Mouse (Mus musculus) intestine, embryonic 16.5 days (tissue): Measurements from ENCODE around the gene Sh2b2. TPM values are rescaled to one million over a fixed set of nuclear protein-coding genes. Genes with fewer than 3 reads are reported as not detected.

Experiments used
- ATAC-seq: fragments of 200-750 bp; cut with Nextera tagmentation; 2 replicates; pipeline ENCODE4 v1.8.0; 2017; ENCODE audit warnings: moderate TSS enrichment, moderate library complexity
- H3K27ac ChIP-seq: fragments of 300-500 bp; sonication (generic); 2 replicates; pipeline ENCODE4 v1.5.1; 2014; ENCODE audit warnings: mild to moderate bottlenecking, low read length
- H3K27me3 ChIP-seq: fragments of 300-500 bp; sonication (generic); replicated peaks from 2 replicates; pipeline ENCODE4 v1.6.1; 2014; ENCODE audit warnings: low read length, control low read depth, mixed read lengths; ENCODE audit not compliant: control insufficient read depth, insufficient read depth
- H3K36me3 ChIP-seq: fragments of 300-500 bp; sonication (generic); 2 replicates; pipeline ENCODE4 v1.6.1; 2014; ENCODE audit warnings: low read length, control low read depth; ENCODE audit not compliant: control insufficient read depth, insufficient read depth
- H3K4me1 ChIP-seq: fragments of 300-500 bp; sonication (generic); 2 replicates; pipeline ENCODE4 v1.6.1; 2014; ENCODE audit warnings: low read length, control low read depth, mixed read lengths; ENCODE audit not compliant: control insufficient read depth, insufficient read depth
- H3K4me2 ChIP-seq: fragments of 300-500 bp; sonication (generic); 2 replicates; pipeline ENCODE4 v1.6.1; 2014; ENCODE audit warnings: low read depth, low read length, control low read depth
- H3K4me3 ChIP-seq: fragments of 300-500 bp; sonication (generic); 2 replicates; pipeline ENCODE4 v1.5.1; 2014; ENCODE audit warnings: mild to moderate bottlenecking, low read length
- H3K9ac ChIP-seq: fragments of 300-500 bp; sonication (generic); 2 replicates; pipeline ENCODE4 v1.6.1; 2014; ENCODE audit warnings: low read depth, low read length
- H3K9me3 ChIP-seq: fragments of 300-500 bp; sonication (generic); 2 replicates; pipeline ENCODE4 v1.6.1; 2016; ENCODE audit warnings: low read length, control low read depth; ENCODE audit not compliant: control insufficient read depth
- WGBS: fragments of 180-500 bp; shearing (Covaris S2); extraction: QIAGEN DNeasy Blood & Tissue Kit; methylation state at CpG from one replicate; pipeline ENCODE4 v1.1.7; 2014; 5-methylcytosine and 5-hydroxymethylcytosine counted together
- polyA plus RNA-seq: library from polyadenylated mRNA; unstranded; fragments of >200 nt; fragmentation: Nextera tagmentation; extraction: Ambion mirVana; gene quantifications from 2 replicates; pipeline ENCODE4 v1.2.1, GENCODE M21; 2015

Sh2b2 gene
- polyA plus RNA-seq, 1 experiment from 2014 or later, result 2.2 TPM

- Histone ChIP-seq H3K4me1 (no peaks in the 10 kb centered on the region), H3K4me2 (no peak overlapping the region), H3K4me3 (no peak overlapping the region), H3K9ac (no peak overlapping the region), H3K9me3 (no peaks in the 10 kb centered on the region), H3K27ac (no peak overlapping the region), H3K36me3 (peaks cover 4% of the 10 kb centered on the region; the same call in 1 of the 2 replicates), H3K27me3 (no peaks in the 10 kb centered on the region)
- no peak for ATAC-seq
- 79% methylated on average over 5 of the region's 5 CpGs for WGBS
Observed at GRCm38 (mm10) chr5:136179594-136179993, 66.8 kb downstream of the Sh2b2 start.

GRCm38 (mm10) chr5:136173606-136174463 lies 72.5 kb downstream of the Sh2b2 start:
- Histone ChIP-seq H3K9ac (0 out of 2 replicates have a peak overlapping the region, but pooled peaks have one; percentile 31), H3K27me3 (no peaks in the 10 kb centered on the region), H3K4me1 (peaks cover 29% of the 10 kb centered on the region), H3K27ac (peak overlapping the region; percentile 59), H3K36me3 (no peaks in the 10 kb centered on the region), H3K4me3 (no peak overlapping the region), H3K4me2 (0 out of 2 replicates have a peak overlapping the region, but pooled peaks have one; percentile 8), H3K9me3 (no peaks in the 10 kb centered on the region)
- peak; percentile 24 for ATAC-seq
- WGBS, result 28% methylated on average over 9 of the region's 9 CpGs

DNA sequence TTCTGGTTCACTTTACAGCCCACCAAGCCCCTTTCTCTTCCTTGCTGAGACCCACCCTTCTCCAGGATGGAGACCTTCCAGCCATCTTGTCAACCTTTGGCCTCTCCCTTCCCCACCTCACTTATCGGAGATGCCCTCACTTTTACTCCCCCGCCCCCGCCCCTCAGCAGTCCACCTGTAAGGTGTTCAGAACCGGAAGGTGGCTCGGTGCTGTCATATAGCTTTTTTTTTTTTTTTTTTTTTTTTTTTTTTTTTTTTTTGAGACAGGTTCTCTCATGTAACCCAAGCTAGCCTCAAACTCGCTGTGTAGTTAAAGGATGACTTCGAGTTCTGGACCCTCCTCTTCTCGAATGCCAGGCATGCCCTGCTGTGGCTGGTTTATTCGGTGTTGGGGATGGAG lies 73.4 kb downstream of the Sh2b2 start:
- 74% methylated on average over 9 of the region's 9 CpGs for WGBS
- Histone ChIP-seq H3K9ac (no peak overlapping the region), H3K9me3 (0 out of 2 replicates have a peak, but pooled peaks cover 4% of the 10 kb centered on the region), H3K4me2 (no peak overlapping the region), H3K27ac (0 out of 2 replicates have a peak overlapping the region, but pooled peaks have one; percentile 16), H3K27me3 (no peaks in the 10 kb centered on the region), H3K4me1 (peaks cover 29% of the 10 kb centered on the region), H3K4me3 (no peak overlapping the region), H3K36me3 (no peaks in the 10 kb centered on the region)
- no peak for ATAC-seq

- H3K4me3 ChIP-seq, result peak overlapping the region; percentile 68
- 0 out of 2 replicates have a peak, but pooled peaks cover 4% of the 10 kb centered on the region for H3K9me3 ChIP-seq
- peak overlapping the region; percentile 16 for H3K27ac ChIP-seq
- peaks cover 29% of the 10 kb centered on the region for H3K4me1 ChIP-seq
- H3K36me3 ChIP-seq, result no peaks in the 10 kb centered on the region
- no peaks in the 10 kb centered on the region for H3K27me3 ChIP-seq
- peak; percentile 5; the same call in 1 of the 2 replicates for ATAC-seq
- peak overlapping the region; percentile 73 for H3K9ac ChIP-seq
- WGBS, result 26% methylated on average over 17 of the region's 17 CpGs
- H3K4me2 ChIP-seq, result peak overlapping the region; percentile 97
Observed at GRCm38 (mm10) chr5:136171363-136172341, 74.7 kb downstream of the Sh2b2 start.

DNA sequence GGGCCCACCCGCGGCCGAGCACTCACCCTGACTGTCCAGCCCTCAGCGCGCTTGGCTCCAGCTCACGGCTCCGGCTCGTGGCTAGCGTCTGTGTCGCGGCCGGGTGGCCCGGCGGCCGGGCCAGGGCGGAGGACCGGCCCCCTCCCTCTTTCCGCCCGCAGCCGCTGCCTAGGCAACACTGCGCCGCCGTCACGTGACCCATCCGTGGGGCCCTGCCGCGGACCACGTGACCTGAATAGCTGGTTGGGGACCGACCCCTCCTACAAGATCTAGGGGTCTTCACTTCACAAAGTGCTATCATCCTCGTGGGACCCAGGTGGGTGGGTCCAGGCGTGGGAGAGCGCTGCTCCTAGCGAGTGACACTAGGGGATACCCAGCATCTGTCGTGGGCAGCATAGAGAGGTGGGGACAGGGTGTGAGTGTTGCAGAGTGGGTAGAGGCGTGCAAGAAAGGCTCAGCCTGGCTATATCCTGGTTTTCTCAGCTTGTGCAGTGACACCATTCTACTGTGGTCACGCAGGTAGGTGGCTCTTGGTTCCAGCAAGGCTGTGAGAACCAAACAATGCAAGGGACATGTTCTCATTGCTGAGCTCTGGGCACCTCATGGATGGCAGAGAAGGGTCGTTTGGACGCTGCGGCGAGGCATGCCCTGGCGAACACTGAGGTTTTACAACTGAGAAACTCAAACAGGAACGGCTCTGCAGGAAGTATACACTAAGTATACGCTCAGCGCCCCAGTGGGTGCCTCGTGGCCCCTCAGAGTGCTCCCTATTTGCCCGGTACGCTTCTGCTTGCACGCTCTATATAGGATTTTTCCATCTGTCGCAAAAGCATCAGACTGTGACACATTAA lies 75.6 kb downstream of the Sh2b2 start, which contains the start of gene Orai2:
Gene Orai2, minus strand, starts transcription at position 202 of the 851 bp plus-strand sequence.
- peaks cover 29% of the 10 kb centered on the region for H3K4me1 ChIP-seq
- H3K4me3 ChIP-seq, result peak within 1 kb of the TSS; percentile 68
- H3K9ac ChIP-seq, result peak within 1 kb of the TSS; percentile 73
- H3K4me2 ChIP-seq, result peak within 1 kb of the TSS; percentile 97
- H3K36me3 ChIP-seq, result no peaks in the 10 kb centered on the region
- 0 out of 2 replicates have a peak, but pooled peaks cover 4% of the 10 kb centered on the region for H3K9me3 ChIP-seq
- 2% methylated on average over 44 of the region's 49 CpGs for WGBS
- H3K27ac ChIP-seq, result peak within 1 kb of the TSS; percentile 18
- ATAC-seq, result peak; percentile 77
- H3K27me3 ChIP-seq, result no peaks in the 10 kb centered on the region

DNA sequence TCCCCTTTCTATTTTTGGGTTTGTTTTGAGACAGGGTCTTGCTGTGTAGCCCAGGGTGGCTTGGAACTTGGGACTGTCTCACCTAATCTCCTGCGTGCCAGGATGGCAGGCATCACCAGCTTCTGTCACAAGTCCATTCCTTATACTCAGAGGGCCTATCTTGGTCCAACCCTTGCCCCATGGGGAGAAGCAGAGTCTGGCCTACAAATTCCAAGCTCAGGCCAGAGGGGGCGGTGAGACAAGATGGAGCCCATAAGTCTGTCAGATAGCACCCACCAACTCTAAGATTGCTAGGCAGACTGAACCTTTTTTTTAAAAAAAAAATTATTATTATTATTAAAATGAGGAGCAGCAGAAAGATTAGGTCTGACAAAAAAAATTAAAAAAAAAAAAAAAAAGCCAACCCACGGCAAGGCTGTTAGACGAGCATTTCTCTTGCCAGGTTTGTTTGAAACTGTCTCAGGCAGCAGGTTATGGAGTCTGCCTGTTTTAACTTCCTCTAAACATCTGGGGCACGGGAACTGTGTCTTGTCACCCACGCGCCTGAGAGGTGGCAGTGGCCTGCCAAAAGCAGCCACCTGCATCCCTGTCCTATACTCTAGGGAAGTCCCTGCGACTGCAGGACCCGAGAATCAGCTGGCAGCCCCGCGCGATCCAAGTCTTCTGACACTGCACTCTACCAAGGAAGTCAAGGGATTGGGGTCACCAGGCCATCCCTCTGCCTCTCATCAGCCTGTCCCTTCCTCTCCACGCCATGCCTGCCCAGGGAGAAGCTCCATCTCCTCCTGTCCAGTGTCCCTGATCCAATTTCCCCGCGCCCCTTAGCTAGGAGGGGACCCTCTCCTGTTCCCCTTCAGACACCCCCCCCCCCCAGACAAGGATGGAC lies 76.5 kb downstream of the Sh2b2 start:
- Histone ChIP-seq H3K4me1 (peaks cover 29% of the 10 kb centered on the region), H3K9me3 (0 out of 2 replicates have a peak, but pooled peaks cover 4% of the 10 kb centered on the region), H3K9ac (peak overlapping the region; percentile 73), H3K27me3 (no peaks in the 10 kb centered on the region), H3K4me3 (peak overlapping the region; percentile 68), H3K27ac (0 out of 2 replicates have a peak overlapping the region, but pooled peaks have one; percentile 18), H3K4me2 (peak overlapping the region; percentile 97), H3K36me3 (no peaks in the 10 kb centered on the region)
- ATAC-seq, result peak; percentile 24
- 12% methylated on average over 15 of the region's 15 CpGs for WGBS
